Mouse (Mus musculus) ES-Bruce4 (cell line): ENCODE measurements at regions not wholly inside any gene's neighbourhood (a gene's known extent, or its start where the extent isn't known, plus 50 kb on each side); places are given as distances from the start of the nearest gene placed in this dataset.
"Not testable (repeated sequence)": the region's sequence is repeated elsewhere in the genome, so short reads cannot be mapped to it uniquely, and the experiment has no call there.

Experiments
- EP300 ChIP-seq: IDR thresholded peaks from 2 replicates; pipeline ENCODE4 v1.6.1; 2011; ENCODE audit warnings: low read depth, low read length; ENCODE audit not compliant: insufficient read depth
- POLR2A ChIP-seq: IDR thresholded peaks from one replicate; pipeline ENCODE4 v1.8.1; 2011; ENCODE audit warnings: low read length; ENCODE audit not compliant: insufficient read depth

DNA sequence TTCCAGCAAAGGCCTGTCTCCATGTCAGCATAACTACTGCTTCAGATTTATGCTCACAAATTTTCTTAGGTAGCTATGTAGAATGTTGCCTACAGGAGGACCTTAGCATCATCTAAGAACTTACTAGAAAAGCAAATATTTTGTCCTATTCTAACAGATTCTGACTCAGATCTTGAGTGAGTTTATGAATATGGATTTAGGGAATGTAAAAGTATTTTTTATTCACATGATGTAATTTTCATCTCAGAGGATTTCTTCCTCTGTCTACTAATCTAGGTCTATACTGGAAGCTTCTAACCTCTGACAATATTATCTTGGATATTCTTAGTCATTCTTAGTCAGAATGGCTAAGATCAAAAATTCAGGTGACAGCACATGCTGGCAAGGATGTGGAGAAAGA, 1130.4 kb downstream of the Hace1 start:
- not testable (repeated sequence) for TF ChIP-seq POLR2A, EP300
